Mouse (Mus musculus) thymus, adult 18-20 months (tissue): ENCODE results near the gene Grin2a.

Experiments
- DNase-seq, 2 experiments: peaks; one replicate each; pipeline ENCODE4 v3.0.0; 2022; ENCODE audit warnings: mixed read lengths in 2 of 2

Gene Grin2a

DNA sequence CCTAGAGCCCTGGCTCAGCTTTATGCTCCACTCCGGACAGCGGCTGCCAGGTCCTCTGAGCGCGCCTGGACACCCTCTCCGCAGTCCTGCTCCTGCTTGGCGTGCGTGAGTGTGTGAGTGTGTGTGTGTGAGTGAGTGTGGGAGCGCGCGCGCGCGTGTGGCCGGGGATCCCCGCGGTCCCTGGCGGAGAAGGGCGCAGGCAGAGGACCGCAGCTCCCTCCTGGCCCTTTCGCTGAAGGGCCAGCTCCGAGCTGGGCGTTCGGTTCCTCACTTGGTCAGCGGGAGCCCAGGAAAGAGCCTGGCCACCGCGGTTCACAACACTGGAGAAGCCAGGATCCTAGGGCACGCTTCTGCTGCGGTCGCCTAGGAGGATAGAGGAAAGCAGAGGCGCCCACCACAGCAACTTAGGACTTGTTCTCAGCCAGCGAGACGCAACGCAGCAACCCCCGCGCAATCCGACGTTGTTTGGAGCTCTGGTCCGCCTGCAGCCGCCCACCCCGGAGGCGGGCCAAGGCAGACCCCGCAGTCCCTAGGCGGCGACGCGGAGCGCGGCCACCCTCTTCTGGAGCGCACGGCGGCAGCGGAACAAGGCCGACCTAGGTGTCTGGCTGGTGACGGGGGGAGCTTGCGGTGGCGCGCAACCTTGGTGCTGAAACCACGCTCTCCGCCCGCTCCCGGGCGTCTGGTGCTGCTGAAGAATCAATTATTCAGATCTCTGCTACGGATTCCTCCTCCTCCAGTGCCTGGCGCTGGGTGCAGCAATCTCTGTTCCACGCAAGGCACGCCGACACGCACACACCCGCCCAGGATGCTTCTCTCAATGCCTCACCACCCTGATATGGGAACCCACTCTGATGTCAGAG lies at the start of gene Grin2a:
Grin2a (minus strand) TSS at position 610 of the 863 bp plus-strand sequence.
- no peak for DNase-seq

DNA sequence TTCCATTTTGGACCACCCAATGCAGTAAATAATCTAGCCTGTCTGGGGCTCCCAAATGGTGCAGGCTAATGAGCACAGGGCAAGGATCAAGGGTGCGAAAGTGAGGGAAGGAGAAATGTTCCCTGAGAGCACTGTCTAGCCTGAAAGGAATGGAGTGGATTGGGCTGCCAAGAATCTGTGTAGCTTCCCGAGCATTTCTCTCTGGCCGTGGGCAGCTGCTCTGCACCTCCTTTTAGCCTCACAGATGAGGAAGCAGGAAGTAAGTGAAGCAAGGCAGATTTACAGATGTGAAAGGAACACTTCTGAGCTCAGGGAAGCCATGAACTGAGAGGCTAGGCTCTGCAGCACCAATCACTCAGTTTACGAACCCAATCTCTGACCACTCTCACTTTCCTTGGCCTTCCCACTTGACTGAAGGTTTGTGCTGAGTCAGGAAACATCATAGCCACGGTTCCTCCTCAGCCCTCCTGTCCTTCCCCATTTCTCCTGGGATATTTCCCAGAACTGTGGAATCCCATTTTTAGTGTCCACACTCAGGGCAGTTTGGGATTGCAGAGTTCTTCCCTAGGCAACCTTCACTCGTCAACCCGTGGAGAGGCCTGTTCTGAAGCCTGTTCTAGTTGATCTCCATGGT lies 40.3 kb upstream of the Grin2a start:
- no peak for DNase-seq

DNA sequence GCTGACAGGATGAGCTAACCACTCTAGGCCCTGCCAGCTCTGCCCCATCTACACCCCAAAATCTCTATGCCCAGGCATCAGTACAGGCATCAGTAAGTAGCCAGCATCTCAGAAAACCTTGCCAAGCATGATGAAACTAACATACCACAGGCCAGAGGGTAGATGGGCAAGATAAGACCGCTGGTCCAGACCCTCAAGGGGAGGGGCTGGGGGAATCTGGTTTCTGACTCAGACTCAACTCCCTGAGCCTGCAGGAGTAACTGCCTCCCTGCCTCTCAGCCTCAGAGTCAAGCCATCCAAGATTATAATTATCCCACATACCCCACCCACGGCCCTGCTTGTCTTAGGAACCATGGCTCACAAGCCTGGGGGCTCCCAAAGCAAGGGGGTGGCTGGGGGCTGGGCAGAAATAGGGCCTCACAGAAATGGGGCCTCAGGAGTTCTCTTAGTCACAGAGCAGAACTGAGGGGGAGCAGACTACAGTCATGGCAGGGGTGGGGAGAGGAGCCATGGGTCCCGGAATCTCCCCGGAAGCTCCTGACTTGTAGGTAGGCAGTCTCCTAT lies 38.1 kb upstream of the Grin2a start:
- DNase-seq = no peak

DNA sequence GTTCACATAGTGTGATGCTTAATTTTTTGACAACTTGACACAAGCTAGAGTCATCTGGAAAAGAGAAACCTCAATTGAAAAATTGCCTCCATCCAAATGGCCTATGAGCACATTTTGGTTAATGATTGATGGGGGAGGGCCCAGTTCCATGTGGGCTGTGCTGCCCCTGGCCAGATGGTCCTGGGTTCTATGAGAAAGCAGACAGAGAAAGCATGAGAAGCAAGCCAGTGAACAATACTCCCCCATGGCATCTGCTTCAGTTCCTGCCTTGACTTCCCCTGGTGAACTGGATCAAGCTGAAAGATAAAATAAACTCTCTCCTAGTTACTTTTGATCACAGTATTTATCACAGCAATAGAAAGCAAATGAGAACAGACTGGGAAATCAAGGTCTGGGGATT lies 36.5 kb upstream of the Grin2a start:
- DNase-seq = no peak

DNA sequence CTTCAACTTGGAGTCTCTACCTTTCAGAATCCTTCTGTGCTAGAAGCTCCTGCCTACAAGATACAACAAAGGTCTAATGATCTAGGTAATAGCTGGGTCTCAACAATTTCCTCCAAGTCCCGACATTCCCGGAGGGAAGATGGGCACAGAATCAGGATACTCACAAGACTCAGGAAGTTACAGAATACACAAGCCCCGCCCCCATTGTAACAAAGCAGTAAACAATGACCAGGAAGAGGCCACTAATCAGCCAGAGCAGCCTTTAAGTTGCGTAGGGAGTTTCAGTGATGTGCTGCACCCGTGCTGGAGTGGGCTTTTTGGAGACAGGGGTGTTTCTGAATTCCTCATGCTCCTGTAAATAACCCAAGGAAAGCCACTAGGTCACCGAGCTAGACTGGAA lies 31.4 kb upstream of the Grin2a start:
- no peak for DNase-seq

DNA sequence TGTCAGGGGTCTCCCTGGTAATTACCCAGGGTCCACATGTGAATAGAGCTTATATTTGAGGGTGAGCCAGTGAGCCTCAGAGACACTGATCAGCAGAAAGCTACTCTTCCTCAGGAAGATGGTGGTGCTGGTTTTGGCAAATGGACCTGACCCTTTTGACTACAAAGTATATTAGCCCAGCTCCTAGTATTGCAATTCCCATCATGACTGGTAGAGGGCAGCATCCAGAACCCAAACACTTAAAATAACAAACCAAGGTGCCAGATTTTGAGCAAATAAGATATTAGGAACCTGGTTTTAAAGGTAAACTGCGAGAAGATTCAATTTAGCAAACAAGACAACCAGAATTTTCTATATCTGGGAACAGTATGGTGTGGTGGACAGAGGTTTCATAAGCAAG lies 14.4 kb upstream of the Grin2a start:
- DNase-seq = no peak

DNA sequence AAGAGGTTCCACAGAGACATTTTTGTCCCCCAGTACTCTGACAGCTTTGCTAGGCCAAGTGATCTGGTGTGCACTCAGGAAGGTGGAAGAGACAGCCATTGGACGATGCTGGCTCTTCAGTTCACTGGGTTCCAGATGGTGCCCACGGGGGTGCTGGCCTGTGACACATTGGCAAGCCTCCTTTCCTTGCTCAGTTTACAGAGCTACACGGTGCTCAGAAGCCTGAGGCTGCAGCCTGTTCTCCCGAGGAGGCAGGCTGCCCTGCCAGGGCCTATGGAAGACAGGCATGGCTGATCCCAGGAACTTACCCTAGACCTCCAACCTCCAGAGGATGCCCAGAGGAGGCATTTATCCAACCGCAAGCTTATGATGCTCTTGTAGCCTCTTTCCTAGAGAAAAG lies 10.2 kb upstream of the Grin2a start:
- no peak for DNase-seq

DNA sequence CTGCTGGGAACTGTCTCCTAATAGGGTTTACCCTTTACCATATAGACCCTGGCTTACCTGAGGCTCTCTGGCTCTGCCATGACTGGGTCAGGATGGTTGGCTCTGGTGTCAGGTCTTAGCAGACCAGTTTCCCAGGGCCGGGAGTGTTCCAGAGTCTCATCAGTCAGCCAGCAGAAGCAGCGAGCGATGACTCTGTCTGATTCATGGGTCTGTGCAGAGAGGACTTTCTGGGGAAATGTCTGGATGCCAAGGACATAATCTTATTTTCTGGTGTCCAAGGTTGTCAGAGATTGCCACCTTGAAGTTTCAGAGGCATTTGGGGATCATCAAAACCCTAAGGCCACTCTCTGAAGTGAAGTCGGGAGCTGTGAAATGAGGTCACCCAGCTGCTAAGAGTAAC lies 8.7 kb upstream of the Grin2a start:
- DNase-seq = no peak

DNA sequence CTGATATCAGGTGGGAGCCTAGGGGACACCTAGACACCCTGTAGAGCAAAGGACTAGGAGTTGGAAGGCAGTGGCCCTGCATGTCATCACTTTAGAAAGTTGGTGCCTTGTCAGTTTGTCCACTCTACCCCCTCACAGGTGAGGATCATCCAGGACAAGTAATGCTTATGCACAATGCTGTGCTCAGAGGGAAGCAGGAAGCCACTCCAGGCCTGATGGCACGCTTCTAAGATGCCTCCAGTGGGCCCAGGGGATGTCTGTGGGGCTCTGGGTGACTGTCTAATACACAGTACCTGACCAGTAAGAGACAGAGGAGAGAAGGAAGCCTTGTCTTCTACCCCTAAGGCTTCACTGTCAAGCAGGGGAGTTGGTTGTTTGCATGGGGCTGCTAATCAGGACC lies 7.6 kb upstream of the Grin2a start:
- DNase-seq = no peak

DNA sequence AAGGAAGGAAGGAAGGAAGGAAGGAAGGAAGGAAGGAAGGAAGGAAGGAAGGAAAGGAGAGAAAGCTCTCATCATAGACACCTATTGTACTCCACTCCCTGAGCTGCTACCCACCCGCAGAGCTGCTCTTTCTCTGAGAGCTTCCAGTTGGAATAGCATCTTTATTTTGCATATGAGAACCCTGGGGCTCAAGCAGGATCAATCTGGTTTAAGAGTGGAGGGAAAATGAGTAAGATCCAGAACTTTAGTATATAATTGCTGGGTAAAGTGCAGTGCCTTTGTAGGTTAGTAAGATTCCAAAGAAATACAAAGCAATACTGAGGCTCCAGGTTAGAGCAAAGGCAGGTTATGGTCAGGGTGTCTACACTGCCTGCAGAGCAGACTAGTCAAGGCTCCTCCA lies 6.2 kb upstream of the Grin2a start:
- no peak for DNase-seq

DNA sequence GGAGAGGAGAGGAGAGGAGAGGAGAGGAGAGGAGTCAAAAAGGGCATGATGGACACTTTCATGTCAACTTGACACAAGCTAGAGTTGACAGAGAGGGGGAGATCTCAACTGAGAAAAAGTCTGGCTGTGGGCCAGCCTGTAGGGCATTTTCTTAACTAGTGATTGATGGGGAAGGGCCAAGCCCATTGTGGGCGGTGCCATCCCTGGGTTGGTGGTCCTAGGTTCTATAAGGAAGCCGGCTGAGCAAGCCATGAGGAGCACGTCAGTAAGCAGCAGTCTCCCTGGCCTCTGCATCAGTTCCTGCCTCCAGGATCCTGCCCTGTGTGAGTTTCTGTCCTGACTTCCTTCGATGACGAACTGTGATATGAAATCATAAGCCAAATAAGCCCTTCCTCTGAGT lies 4.6 kb upstream of the Grin2a start:
- no peak for DNase-seq

DNA sequence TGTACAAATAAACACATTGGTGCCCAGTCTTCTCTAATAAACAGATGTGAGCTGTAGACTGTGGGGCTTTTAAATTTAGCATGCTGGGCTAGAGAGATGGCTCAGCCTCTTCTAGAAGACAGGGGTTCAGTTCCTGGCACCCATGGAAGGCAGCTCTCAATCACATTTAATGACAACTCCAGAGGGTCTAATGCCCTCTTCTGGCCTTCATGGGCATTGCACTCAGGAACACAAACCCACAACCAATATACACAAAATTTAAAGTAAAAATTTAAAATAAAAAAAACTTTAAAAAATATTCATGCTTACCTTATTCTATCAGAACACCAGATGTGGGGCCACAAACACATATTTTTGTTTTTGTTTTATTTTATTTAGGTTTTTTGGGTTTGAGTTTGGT lies 2.6 kb upstream of the Grin2a start:
- no peak for DNase-seq

DNA sequence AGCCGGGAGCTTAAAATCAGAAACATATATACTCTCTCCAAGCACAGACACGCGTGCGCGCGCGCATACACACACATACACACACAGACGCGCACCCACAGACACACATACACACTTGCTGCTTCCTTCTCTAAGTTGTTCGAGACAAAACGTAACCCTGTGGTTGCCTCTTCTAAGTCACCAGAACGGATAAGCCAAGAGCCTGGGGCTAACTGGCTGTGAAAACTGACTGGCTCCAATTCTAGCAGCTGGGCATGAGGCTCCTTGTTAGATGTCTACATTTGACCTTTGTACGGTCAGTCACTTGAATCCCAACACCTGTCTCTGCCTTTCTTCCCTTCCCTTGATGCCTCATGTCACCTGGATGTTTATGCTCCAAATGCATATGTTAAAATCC lies 452 bp upstream of the Grin2a start:
- DNase-seq = no peak

DNA sequence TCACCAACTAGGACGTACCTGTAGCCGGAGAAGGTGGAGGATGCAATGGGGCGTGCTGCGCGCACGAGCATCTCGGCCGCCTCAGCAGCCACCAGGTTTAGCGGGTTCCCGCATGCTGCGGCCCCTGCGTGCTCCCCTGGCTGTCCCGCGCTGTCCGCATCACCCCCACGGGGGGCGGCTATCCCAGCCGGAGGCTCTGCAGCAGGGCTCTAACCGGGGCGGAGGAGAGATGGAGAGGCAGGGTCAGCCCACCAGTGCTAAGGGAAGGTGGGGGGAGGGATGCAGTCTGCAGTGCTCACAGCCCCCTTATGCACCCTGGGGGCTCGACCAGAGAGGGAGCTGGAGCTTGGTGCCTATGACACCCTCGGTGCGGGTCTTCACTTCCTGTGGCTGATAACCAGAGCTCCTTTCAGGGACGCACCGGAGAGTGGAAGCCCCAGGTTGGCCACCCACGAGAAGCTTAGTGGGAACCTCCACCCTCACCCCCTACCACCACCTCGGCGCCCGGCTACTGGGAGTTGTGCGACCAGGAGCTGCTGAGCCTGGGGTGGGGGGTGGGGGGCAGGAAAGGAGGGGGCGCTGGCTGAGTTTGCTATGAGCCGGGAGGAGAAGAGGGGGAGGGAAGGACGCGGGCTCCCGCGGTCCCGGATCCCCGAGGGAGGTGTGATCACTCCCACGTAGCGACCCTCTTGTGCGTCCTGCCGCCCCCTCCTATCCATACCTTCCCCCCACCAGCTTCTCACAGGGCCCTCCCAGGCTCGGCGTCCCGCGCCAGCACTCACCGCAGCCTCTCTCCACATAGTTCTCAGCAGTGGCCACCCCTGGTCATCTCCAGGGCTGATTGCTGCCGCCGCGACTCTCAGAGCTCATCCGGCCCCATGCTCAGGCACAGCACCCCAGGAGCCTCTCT lies 1.1 kb downstream of the Grin2a start:
- DNase-seq = no peak

DNA sequence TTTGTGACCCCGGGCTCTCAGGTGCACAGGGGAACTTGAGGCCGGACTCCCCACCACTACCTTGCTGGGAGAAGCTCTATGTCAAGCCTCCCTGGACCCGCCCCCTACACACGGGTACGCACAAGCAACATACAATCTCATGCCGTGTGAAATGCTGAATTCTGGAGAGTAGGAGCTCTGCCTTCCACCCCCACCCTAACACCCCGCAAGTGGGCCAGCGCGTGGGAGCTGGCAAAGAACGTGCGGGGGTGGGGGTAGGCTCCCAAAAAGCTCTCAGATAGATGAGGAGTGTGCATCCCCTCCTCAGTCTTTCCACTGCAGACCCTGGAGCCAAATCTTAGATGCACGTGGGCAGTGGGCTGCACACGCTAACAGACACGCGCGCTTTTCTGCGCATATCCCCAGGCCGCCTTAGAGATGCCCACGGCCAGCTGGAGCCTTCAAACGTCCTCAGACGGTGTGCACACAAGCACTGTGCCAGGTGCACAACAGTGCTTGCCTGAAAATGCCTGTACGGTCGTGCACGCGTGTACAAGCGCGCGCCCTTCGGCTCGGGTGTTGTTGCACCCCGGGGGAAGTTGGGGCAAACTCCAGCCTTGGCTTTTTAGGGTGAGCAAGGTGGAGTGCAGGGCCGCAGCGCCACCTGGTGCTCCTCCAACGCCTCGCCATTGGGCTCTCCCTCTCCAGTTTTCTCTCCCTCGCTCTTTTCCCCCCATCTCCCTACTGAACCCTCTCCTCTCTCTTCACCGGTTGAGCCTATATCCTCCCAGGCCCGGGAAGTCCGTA lies 1.9 kb downstream of the Grin2a start:
- no peak for DNase-seq

DNA sequence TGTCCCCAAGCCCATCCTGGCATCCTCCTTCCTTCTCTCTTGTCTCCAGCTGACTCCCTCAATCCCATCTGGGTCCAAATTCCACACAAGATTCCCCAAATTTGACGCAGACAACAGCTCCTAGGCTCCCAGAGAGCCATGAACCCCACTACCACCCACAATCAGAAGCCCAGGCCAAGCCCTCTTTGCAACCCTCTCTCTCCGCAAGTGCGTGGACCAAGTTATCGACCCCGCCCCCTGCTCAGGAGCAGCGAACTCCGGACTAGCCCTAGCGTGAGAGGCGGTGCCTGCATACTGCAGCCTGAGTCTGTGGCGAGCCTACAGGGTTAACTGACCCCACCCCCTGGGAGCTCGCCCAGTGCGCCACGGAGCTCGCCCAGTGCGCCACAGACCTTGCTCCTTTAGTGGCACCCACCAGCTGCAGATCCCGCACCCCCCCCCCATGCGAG lies 2.6 kb downstream of the Grin2a start:
- no peak for DNase-seq

DNA sequence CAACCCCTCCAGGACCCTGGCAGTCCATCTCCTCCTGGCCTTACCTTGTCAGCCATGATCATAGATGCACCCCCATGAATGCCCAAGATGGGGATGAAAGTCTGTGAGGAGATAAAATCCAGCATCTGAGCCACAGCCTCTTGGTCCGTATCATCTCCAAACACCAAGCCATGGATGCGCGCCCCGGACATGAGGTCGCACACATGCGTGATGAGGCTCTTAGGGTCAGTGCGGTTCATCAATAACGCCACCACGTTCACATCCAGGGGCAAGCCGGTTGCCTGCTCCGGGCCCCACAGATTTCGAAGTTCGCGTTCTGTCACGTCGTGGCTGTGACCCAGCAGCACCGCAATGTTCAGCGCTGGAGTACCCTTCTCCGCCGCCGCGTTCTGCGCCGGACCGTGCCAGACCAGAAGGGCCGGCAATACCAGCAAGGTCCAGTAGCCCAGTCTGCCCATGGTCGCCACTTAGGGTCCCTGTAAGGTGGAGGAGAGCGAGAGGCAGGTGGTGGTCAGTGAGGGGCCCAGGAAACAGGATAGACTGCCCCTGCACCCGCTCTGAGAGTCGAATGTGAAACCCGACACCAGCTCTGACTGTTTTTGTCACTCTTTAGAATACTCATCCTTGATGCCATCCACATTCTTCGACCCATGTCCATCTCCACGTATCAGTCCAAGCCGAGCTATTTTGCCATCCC lies 3.1 kb downstream of the Grin2a start:
- DNase-seq = no peak

DNA sequence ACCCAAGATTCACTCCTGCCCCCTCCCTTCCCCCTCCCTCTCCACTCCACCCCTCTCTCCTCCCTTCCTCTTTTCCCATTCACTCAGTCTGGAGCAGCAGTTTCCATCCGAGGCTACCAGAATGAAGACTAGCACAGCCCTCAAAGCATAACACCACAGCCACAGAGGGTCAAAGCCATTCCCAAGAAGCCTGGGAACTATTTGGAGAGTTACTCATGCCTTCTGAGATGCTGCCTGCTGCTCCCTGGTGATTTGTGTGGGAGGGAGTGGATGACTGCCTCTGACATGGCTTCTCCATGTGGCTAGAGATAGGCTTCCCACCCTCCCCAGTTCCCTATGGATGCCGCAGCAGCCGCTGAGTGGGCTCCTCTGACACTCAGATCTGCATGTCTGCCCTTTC lies 10.3 kb downstream of the Grin2a start:
- no peak for DNase-seq

DNA sequence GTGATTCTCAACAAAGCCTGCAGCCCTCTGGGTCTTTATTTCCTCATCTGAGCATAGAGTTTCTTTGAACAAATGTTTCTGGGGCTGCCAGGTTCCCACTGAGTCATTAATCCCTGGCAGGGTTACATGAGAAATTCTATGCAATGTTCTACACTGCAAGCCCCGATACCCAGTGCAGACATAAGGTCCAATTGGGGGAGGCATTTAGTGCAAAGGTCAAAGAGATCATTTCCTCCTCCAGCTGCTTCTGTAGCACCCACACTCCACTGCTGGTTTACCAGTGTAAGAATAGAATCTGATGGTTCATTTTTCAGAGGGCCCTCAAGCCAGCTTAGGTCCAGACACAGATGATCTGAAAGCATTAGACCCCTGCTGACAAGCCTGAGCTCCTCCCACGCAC lies 14.7 kb downstream of the Grin2a start:
- no peak for DNase-seq

DNA sequence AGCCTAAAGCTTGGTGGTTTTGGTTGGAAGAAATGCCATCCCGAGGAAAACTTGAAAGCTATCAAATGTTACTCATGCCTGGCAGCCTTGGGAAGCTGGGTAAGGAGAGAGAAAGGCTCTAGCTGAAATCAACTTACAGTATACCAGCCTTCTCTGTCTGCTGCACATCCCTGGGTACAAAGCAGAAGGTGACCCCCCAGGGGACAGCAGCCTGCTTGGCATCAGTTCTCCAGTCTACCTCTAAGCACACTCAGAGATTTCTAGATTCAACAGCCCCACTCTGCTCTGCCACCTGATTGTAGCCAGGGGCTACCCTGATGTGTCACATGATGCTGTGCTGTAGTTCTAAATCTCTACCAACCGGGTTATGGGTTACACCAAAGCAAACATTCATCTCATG lies 17.2 kb downstream of the Grin2a start:
- DNase-seq = no peak

DNA sequence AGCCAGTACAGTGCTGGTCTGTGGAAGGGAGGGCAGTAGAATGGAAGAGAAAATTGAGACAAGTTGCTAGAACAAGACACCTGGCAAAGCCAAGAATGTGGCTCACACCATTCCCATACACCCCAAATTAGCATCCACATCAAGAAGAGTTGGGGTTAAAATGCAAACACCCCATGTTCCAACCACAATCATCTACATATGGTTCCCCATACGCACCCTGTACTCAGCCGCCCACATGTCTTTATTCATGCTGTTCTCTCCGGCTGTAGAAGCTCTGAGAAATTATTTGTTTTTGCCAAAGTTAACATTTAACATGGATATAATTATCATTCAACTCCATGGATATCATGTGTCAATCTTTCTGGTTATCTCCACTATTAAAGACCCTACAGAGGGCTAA lies 22.7 kb downstream of the Grin2a start:
- DNase-seq = no peak

DNA sequence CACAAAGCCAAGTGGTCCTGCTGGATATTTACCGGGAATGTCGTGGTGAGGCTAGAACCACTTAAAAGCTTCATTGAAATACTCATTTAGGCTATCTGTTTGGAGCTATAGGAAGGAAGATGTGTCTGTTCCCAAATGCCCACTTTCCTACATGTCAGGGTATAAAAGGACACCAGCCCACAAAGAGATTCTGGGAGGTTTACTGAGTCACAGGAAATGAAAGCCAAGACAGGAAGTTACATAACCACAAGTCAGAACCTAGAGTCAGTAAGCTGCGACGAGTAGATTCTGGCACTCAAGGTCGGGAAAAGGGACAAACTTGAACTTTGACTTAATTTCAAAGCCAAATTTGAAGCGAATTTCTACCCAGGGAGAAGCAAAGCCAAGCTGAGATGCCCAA lies 30.9 kb downstream of the Grin2a start:
- DNase-seq = no peak
